Mouse (Mus musculus) CD8-positive naive resting alpha-beta T cell, adult 2 months (primary cell): Measurements from ENCODE around the gene Ifna7.
"Not testable (repeated sequence)": the region's sequence is repeated elsewhere in the genome, so short reads cannot be mapped to it uniquely, and the experiment has no call there.

ENCODE experiments used
- DNase-seq, 2 experiments: peaks; one replicate each; pipeline ENCODE4 v3.0.0; 2022; ENCODE audit warnings: low read depth in 2 of 2, low spot score in 2 of 2

The Ifna7 gene

GRCm38 (mm10) chr4:88815928-88816327 is at the start of gene Ifna7:
Ifna7 (plus strand) TSS chr4:88816228.
- DNase-seq = no peak

GRCm38 (mm10) chr4:88773534-88773933 is 42.5 kb upstream of the Ifna7 start, which contains the start of gene Gm13290:
Gm13290 (plus strand) TSS chr4:88773834.
- DNase-seq = not testable (repeated sequence)

GRCm38 (mm10) chr4:88776622-88777021 is 39.4 kb upstream of the Ifna7 start, which contains the start of gene Gm13289:
Gm13289 (plus strand) TSS chr4:88776922.
- not testable (repeated sequence) for DNase-seq

GRCm38 (mm10) chr4:88779550-88779949 is 36.5 kb upstream of the Ifna7 start, which contains the start of gene Gm13272:
Gm13272 (plus strand) TSS chr4:88779850.
- not testable (repeated sequence) for DNase-seq

- DNase-seq = not testable (repeated sequence)
These were observed 35.7 kb upstream of the Ifna7 start for GRCm38 (mm10) chr4:88780320-88780719.

- not testable (repeated sequence) for DNase-seq
These were observed 34.2 kb upstream of the Ifna7 start, which contains the start of gene Ifnz for GRCm38 (mm10) chr4:88781831-88782230. Ifnz (plus strand) TSS chr4:88782131.

GRCm38 (mm10) chr4:88782335-88782734 is 33.7 kb upstream of the Ifna7 start:
- DNase-seq = not testable (repeated sequence)

- not testable (repeated sequence) for DNase-seq
These were observed 30.6 kb upstream of the Ifna7 start, which contains the start of gene Gm13276 for GRCm38 (mm10) chr4:88785409-88785808. Gm13276 (plus strand) TSS chr4:88785709.

GRCm38 (mm10) chr4:88788402-88788801 is 27.6 kb upstream of the Ifna7 start, which contains the start of gene Gm13277:
Gm13277 (plus strand) TSS chr4:88788632.
- DNase-seq = peak; percentile 54 to 61

GRCm38 (mm10) chr4:88791250-88791649 is 24.8 kb upstream of the Ifna7 start, which contains the start of gene Gm13278:
Gm13278 (plus strand) TSS chr4:88791550.
- not testable (repeated sequence) for DNase-seq

- peak; percentile 79 to 86 for DNase-seq
These were observed 21.9 kb upstream of the Ifna7 start, which contains the start of gene Gm13275 for GRCm38 (mm10) chr4:88793936-88794675. Gm13275 (plus strand) TSS chr4:88794487.

- not testable (repeated sequence) for DNase-seq
These were observed 18.9 kb upstream of the Ifna7 start, which contains the start of gene Gm13279 for GRCm38 (mm10) chr4:88797097-88797496. Gm13279 (plus strand) TSS chr4:88797397.

GRCm38 (mm10) chr4:88799365-88799764 is 16.7 kb upstream of the Ifna7 start, which contains the start of gene Gm13285:
Gm13285 (plus strand) TSS chr4:88799665.
- not testable (repeated sequence) for DNase-seq

- DNase-seq = not testable (repeated sequence)
These were observed 13.1 kb upstream of the Ifna7 start, which contains the start of gene Gm13287 for GRCm38 (mm10) chr4:88802954-88803353. Gm13287 (plus strand) TSS chr4:88803254.

- DNase-seq = not testable (repeated sequence)
These were observed 10.8 kb upstream of the Ifna7 start, which contains the start of gene Gm13288 for GRCm38 (mm10) chr4:88805231-88805630. Gm13288 (plus strand) TSS chr4:88805531.

- DNase-seq = peak in 1 of 2 experiments; percentile 8
These were observed 10.3 kb upstream of the Ifna7 start for GRCm38 (mm10) chr4:88805761-88806160.

GRCm38 (mm10) chr4:88819659-88820058 is 3.6 kb downstream of the Ifna7 start, which contains the start of gene Ifna11:
Ifna11 (plus strand) TSS chr4:88819959.
- DNase-seq = no peak

GRCm38 (mm10) chr4:88822995-88823394 is 7.0 kb downstream of the Ifna7 start:
- peak in 1 of 2 experiments; percentile 25 for DNase-seq

- DNase-seq = not testable (repeated sequence)
These were observed 11.1 kb downstream of the Ifna7 start, which contains the start of gene Ifna6 for GRCm38 (mm10) chr4:88827116-88827515. Ifna6 (plus strand) TSS chr4:88827416.

- peak in 1 of 2 experiments; percentile 37 for DNase-seq
These were observed 14.5 kb downstream of the Ifna7 start for GRCm38 (mm10) chr4:88830523-88830922.

GRCm38 (mm10) chr4:88835225-88835624 is 19.2 kb downstream of the Ifna7 start, which contains the start of gene Ifna5:
Ifna5 (plus strand) TSS chr4:88835525.
- DNase-seq = not testable (repeated sequence)
